Mouse (Mus musculus): ENCODE measurements around the gene Vopp1.

DNA sequence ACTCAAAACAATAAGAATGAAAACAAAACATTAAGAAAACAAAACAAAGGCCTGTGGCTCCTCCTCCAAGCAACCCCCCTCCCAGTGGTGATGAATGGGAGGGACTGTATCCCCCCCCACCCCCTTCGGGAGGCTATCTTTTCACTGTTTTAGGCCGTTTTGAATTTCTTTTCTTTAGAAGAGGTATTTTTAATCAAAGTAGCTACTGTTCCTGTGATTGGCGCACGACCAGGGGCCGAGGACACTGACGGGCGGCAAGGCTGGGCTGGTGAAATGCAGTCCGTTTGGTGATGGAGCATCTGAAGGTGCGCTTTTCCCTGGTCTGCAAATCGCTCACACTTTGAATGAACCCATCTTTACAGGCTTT is 122.6 kb downstream of the Vopp1 start, which contains the start of gene Lancl2:
- TF ChIP-seq CTCF (IDR thresholded peaks at IDR 0.05; ENCODE audit: extremely low read depth, insufficient read length, insufficient replicate concordance, low read depth, low read length) (no peak), POLR2A (IDR thresholded peaks at IDR 0.05; ENCODE audit: low read depth, low read length) (no peak)
